Mouse (Mus musculus): ENCODE measurements around the gene Arhgap35.

DNA sequence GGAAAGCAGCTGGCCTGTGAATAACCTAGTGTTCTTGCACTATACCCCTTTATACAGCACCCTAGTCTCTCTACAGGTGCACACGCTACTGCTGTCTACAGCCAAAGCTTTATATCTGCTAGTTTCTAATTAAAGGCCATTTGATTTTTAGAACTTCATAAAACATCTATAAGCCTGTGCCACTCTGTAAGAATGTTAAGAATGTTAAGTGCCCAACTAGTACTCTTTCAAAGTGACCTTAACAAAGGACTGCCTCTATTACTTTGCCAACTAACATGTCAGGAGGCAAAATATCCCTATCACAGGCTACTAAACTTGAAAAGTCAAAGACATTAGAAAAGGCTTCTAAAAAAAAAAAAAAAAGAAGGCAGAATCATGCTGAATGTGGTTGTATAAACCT is 31.0 kb downstream of the Arhgap35 start:
- no peak for TF ChIP-seq POLR2A (IDR thresholded peaks at IDR 0.05; ENCODE audit: borderline replicate concordance, control insufficient read depth, low read depth, low read length)
- no peak for TF ChIP-seq CTCF (IDR thresholded peaks at IDR 0.05; ENCODE audit: control insufficient read depth, insufficient read depth, low read length)
